In the genomic region with DNA sequence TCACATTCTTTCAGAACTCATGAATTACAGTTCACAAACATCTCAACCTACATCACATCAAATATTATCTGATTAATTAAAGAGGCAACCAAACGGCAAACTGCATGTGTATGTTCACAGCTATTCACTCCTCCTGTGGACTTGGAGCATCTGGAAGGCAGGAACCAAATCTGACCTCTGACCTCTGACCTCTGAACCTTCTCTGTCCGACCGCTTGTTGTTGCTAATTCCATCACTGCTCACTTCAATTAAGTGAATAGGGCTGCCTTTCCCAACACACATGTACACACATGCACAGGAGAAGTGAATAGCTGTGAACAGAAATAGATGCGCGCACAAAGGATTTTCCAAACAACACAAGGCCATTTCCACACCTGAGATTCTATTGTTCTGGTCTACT, we compare ENCODE assay signal across 21 mouse cellular contexts. TPM values are rescaled to one million over a fixed set of nuclear protein-coding genes. Genes with fewer than 3 reads are reported as not detected.
DNase-seq lines count a peak whose midpoint lies in the region; ATAC-seq lines count a peak whose summit lies in the region.
"Had no signal": no experiment of that assay in that cellular context is flagged by ENCODE, and none has a peak within 500 bp of the region (broad histone marks: within the 10 kb centered on the region; RNA-seq: fewer than 3 reads in every experiment).

No protein-coding gene starts in this region.

- H3K4me3 ChIP-seq in neural tube, embryonic 11.5 days (ENCODE audit: low read depth, low read length): no peak overlapping the region
- no peak overlapping the region for H3K4me3 ChIP-seq in embryonic facial prominence, embryonic 10.5 days
- H3K4me3 ChIP-seq: erythroblast, embryonic 14.5 days; forebrain, embryonic 12.5 days; myocyte had no signal

- peak; percentile 40 for DNase-seq in cerebellum, adult 11-12 months
- DNase-seq in cerebellum, postnatal 25 days: no peak
- peak; percentile 12 for DNase-seq in neural tube, embryonic 11.5 days (ENCODE audit: low spot score)
- DNase-seq in neural tube, embryonic 10.5 days (ENCODE audit: extremely low spot score, low spot score): no peak
- peak; percentile 27 for DNase-seq in embryonic facial prominence, embryonic 10.5 days (ENCODE audit: low spot score)
- no peak for DNase-seq in layer of hippocampus, adult 9-11 months
- DNase-seq in heart, postnatal 4 days: no peak
- no peak for DNase-seq in adrenal gland, postnatal 14 days
- DNase-seq: adrenal gland, adult 2 months; forebrain, postnatal 0 days; gastrocnemius, postnatal 10 days; layer of hippocampus, postnatal 36 days had no signal

- H3K9ac ChIP-seq in neural tube, embryonic 11.5 days (ENCODE audit: low read length): no peak overlapping the region
- H3K9ac ChIP-seq: forebrain, embryonic 12.5 days; forebrain, postnatal 0 days; hindbrain, embryonic 14.5 days; liver, embryonic 14.5 days had no signal

- no peak overlapping the region for H3K4me2 ChIP-seq in neural tube, embryonic 11.5 days (ENCODE audit: low read depth)
- H3K4me2 ChIP-seq: forebrain, embryonic 12.5 days; hindbrain, embryonic 14.5 days had no signal

- no peaks in the 10 kb centered on the region for H3K27me3 ChIP-seq in neural tube, embryonic 11.5 days (ENCODE audit: control insufficient read depth, insufficient read depth, low read length)
- no peaks in the 10 kb centered on the region; the same call in 1 of the 2 replicates for H3K27me3 ChIP-seq in embryonic facial prominence, embryonic 10.5 days (replicated peaks; ENCODE audit: low read depth, poor library complexity, severe bottlenecking)
- H3K27me3 ChIP-seq: CH12.LX had no signal

- no peak overlapping the region for H3K27ac ChIP-seq in neural tube, embryonic 11.5 days (ENCODE audit: low read depth, low read length)
- H3K27ac ChIP-seq in embryonic facial prominence, embryonic 10.5 days (replicated peaks): peak overlapping the region; percentile 51; the same call in 1 of the 2 replicates
- H3K27ac ChIP-seq: forebrain, embryonic 12.5 days; hindbrain, embryonic 14.5 days; liver, embryonic 14.5 days; macrophage had no signal

- H3K9me3 ChIP-seq in neural tube, embryonic 11.5 days (ENCODE audit: control insufficient read depth, low read length): no peaks in the 10 kb centered on the region
- peaks cover 6% of the 10 kb centered on the region; the same call in 1 of the 2 replicates for H3K9me3 ChIP-seq in embryonic facial prominence, embryonic 10.5 days

- no peak for ATAC-seq in neural tube, embryonic 11.5 days (ENCODE audit: insufficient read depth, low FRiP score, low TSS enrichment)
- ATAC-seq: forebrain, postnatal 0 days; midbrain, embryonic 16.5 days; Patski had no signal

- H3K36me3 ChIP-seq in neural tube, embryonic 11.5 days (ENCODE audit: control insufficient read depth, insufficient read depth, low read length): no peaks in the 10 kb centered on the region
- no peaks in the 10 kb centered on the region for H3K36me3 ChIP-seq in embryonic facial prominence, embryonic 10.5 days (replicated peaks)
- H3K36me3 ChIP-seq: forebrain, embryonic 12.5 days had no signal

- 61% methylated on average over 5 of the region's 5 CpGs for WGBS in neural tube, embryonic 11.5 days
- 48% methylated on average over 5 of the region's 5 CpGs for WGBS in embryonic facial prominence, embryonic 10.5 days

- no peaks in the 10 kb centered on the region for H3K4me1 ChIP-seq in neural tube, embryonic 11.5 days (ENCODE audit: control insufficient read depth, insufficient read depth, low read length)
- peaks cover 15% of the 10 kb centered on the region for H3K4me1 ChIP-seq in embryonic facial prominence, embryonic 10.5 days
- H3K4me1 ChIP-seq: forebrain, embryonic 12.5 days had no signal

RNA-seq across cellular contexts. Expression of a gene that starts 14.3 kb away (rescaled TPM):
- polyA plus RNA-seq in neural tube, embryonic 11.5 days (2014; fragmentation: Nextera tagmentation; extraction: Ambion mirVana): 11.6 and 13.5 TPM in 2 replicates
- polyA plus RNA-seq in embryonic facial prominence, embryonic 10.5 days (2016; fragmentation: Nextera tagmentation; extraction: Ambion mirVana): 3.2 and 3.6 TPM in 2 replicates
- 10 to 100 TPM; 26.4 to 33.4 TPM for total RNA-seq in heart, postnatal 4 days (2021)
- 52.3 and 53.0 TPM in 2 replicates for total RNA-seq in adrenal gland, postnatal 14 days (2021)

RNA-seq across cellular contexts. Expression of a gene that starts 28.3 kb away (rescaled TPM):
- polyA plus RNA-seq in neural tube, embryonic 11.5 days (2014; fragmentation: Nextera tagmentation; extraction: Ambion mirVana): 90.0 and 91.2 TPM in 2 replicates
- polyA plus RNA-seq in embryonic facial prominence, embryonic 10.5 days (2016; fragmentation: Nextera tagmentation; extraction: Ambion mirVana): 61.2 and 61.5 TPM in 2 replicates
- total RNA-seq in heart, postnatal 4 days (2021): 100 to 1,000 TPM; 111 to 115 TPM
- 57.7 and 61.3 TPM in 2 replicates for total RNA-seq in adrenal gland, postnatal 14 days (2021)

RNA-seq across cellular contexts. Expression of a gene that starts 60.0 kb away (rescaled TPM):
- 19.2 and 20.2 TPM in 2 replicates for polyA plus RNA-seq in neural tube, embryonic 11.5 days (2014; fragmentation: Nextera tagmentation; extraction: Ambion mirVana)
- 19.5 and 20.4 TPM in 2 replicates for polyA plus RNA-seq in embryonic facial prominence, embryonic 10.5 days (2016; fragmentation: Nextera tagmentation; extraction: Ambion mirVana)
- 10 to 100 TPM; 13.8 to 14.9 TPM for total RNA-seq in heart, postnatal 4 days (2021)
- 26.8 and 31.2 TPM in 2 replicates for total RNA-seq in adrenal gland, postnatal 14 days (2021)

Comparison
In these comparisons a context has a peak if more than half of its experiments do, and no peak if none do; other contexts are left out.
1. DNase-seq: peak in cerebellum, adult 11-12 months (single experiment), neural tube, embryonic 11.5 days (single experiment) and embryonic facial prominence, embryonic 10.5 days (single experiment); none in cerebellum, postnatal 25 days (0 of 2), neural tube, embryonic 10.5 days (single experiment), layer of hippocampus, adult 9-11 months (single experiment), heart, postnatal 4 days (single experiment) and adrenal gland, postnatal 14 days (single experiment).